Mouse (Mus musculus): Measurements from ENCODE around the gene Faxc.

The Faxc gene

DNA sequence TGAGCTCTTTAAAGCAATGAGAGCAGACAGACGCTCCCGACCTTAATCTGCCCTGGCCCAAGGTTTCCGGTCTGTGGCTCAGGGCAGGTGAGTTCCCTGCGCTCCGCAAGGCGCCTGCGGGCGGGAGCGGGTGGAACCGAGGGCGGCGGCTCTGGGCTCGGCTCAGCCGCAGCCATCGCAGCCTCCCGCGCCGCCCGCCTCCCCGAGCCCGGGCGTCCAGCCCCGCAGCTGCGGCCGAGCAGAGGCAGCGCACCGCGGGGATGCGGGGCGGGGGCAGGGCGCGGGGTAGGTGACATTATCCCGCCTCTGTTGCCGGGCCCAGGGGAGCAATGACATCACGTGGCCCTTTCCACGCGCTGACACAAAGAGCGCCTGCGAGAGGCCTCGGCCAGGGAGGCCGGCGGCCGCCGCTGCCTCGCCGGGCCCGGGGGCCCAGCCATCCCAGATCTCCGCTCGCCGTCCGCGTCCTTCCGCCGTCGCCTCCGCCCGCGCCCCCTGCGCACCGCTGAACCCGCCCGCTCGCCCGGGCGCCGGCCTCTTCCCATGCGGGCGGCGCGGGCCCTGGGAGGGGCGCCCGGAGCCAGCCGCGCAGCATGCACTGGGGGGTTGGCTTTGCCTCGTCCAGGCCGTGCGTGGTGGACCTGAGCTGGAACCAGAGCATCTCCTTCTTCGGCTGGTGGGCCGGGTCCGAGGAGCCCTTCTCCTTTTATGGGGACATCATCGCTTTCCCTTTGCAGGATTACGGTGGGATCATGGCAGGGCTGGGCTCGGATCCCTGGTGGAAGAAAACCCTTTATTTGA, at the start of gene Faxc:
TSS of gene Faxc (plus strand) at position 359 of the 801 bp plus-strand sequence.
- DNase-seq (ENCODE audit: low spot score in 2 of 2): peak; percentile 22 to 43

DNA sequence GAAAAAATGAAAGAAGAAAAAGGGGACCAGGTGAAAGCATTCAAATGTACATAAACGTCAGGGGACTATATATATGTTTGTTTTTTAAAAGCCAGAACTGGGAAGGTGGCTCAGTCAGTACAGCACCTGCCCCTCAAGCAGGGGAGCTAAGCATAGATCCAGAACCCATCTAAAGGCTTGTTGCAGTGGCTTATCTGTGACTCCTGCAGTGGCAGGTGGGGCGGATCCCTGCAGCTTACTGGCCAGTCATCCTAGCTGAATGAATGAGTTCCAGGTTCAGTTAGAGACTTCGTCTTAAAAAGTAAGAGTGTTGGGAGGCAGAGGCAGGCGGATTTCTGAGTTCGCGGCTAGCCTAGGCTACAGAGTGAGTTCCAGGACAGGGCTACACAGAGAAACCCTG, 48.3 kb upstream of the Faxc start:
- DNase-seq (ENCODE audit: low spot score in 2 of 2): no peak

DNA sequence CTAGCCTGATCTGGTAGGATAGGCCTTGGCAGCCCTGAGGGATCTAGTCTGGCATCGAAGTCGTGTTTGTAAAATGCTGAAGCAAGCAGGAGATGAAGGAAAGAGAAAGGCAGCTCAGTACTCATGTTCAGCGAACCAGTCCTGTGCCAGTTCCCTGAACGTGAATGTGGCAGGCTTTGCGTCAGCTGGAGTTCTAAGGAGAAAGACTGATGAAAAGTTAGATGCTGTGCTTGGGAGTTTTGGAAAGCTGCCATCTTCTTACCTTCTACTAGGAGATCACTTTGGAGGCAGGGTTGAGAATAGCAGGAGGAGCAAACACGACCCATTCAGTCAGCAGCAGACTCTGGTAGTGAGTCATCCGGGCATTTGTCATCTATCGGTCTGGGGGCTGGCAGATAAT, 45.3 kb upstream of the Faxc start:
- no peak for DNase-seq (ENCODE audit: low spot score in 2 of 2)

DNA sequence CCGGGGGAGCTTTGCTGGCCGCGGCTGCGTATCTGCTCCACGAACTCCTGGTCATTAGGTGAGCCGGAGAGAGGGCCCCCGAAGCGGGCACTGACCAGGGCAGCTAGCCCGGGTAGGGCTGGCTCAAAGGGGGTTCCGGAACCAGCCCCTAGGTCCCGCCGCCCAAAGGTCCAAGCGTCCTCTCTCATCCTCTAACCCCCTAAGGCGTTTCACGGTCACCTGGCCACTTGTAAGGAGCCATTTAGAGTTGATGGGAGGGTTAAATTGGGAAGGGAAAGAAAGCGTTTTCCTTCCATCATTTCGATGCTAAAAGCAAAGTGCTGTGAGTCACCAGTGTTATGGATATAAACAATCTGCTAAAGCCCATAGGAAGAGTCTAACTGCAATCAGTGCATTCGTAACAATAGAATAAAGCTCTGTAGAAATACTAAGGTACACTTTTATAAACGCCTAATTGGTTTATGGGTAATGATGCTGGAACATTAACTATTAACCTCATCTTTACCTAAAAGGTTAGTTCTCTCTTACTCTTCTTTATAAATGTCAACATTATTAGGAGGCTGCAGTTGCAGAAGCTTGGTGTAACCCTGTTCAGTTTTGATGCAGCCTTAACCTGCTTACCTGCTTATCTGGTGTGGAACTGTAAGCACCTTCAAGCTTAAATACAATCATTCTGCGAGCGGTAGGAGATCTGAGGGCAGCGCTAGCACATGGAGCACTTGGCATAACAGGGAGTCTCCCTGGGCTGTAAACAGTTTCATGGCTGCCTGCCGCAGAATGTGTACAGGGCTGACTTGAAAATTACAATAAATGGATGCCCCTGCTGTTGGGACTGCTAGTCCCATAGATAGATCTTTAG, 872 bp downstream of the Faxc start:
- DNase-seq (ENCODE audit: low spot score in 2 of 2): no peak

DNA sequence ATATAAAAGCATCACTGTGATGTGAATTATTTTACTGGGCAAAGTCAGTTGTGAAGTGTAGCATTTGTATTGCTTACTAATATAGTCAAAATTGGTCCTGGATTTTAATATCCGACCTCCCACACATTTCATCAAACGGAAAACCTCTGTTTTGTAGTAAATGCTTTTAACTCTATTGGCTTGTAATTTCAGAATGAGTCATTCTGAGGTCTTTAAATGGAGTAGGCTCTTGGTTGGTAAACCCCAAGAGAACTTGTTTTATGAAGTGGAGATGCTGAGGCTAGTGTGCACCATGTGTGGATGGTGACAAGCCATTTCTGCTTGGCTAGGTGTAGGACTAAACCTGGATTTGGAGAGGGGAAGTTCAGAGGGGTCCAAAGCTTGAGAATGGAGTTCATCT, 4.2 kb downstream of the Faxc start:
- no peak for DNase-seq (ENCODE audit: low spot score in 2 of 2)

DNA sequence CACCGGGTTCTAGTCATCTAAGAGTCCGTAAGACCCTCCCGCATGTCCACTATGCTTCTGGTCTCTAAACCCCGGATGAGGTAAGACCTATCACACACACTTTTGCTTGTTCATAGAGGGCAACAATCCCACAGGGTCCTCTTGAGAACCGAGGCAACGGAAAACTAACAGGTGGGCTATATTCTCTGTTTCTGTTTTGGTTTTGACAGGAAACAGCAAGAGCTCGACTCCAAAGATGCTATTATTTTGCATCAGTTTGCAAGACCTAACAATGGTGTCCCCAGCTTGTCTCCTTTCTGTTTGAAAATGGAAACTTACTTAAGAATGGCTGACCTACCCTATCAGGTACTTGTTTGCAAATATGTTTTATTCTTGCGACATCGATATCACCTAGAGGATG, 5.3 kb downstream of the Faxc start:
- no peak for DNase-seq (ENCODE audit: low spot score in 2 of 2)

DNA sequence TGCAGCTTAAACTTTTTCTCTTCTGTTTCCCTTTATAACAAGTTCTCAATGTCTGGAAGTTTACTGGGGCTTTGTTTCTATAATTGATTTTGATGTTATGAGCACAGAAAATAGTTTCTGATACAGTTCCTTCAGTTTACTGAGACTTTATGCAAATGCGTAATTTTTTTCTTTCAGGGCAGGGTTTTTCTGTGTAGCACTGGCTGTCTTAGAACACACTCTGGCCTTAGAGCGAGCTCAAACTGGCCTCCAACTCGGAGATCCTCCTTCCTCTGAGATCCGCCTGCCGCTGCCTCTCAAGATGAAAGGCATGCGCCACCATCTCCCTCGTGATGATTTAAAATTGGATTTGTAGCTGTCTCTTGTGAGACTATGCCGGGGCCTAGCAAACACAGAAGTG, 6.8 kb downstream of the Faxc start:
- no peak for DNase-seq (ENCODE audit: low spot score in 2 of 2)

DNA sequence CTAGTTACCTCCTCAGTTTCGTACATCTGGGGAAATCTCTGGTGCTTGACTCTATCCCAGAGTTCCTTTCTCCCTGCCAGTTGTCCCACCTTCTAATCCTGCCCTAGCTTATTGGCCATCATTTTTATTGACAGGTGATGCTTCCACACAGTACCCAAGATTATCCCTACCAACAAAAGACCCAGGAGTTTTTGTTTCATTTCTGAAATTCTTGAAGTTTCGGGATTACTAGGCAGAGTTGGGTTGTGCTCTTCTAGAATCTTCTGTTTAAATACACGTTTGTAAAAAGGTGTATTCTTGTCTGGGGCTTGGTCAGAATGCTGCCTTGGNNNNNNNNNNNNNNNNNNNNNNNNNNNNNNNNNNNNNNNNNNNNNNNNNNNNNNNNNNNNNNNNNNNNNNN, 13.5 kb downstream of the Faxc start:
- DNase-seq (ENCODE audit: low spot score in 2 of 2): no peak

DNA sequence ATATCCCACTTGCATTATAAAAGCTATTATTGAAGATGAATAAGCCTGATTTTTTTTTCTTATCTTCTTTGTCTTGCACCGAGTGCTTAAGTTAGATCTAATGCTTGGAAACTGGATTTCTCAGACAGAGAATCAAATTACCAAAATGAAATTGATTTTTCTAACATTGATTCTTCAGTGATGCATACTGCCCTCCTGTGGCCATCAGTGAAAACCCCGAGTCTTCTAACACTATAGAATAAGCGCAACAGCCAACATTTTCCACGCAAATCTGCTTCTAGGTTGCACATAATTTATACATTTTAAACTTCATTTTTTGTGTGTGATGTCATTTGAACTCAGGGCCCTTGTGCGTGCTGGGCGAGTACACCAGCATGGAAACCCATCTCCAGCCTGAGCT, 20.3 kb downstream of the Faxc start:
- DNase-seq (ENCODE audit: low spot score in 2 of 2): peak in 1 of 2 experiments; percentile 7

DNA sequence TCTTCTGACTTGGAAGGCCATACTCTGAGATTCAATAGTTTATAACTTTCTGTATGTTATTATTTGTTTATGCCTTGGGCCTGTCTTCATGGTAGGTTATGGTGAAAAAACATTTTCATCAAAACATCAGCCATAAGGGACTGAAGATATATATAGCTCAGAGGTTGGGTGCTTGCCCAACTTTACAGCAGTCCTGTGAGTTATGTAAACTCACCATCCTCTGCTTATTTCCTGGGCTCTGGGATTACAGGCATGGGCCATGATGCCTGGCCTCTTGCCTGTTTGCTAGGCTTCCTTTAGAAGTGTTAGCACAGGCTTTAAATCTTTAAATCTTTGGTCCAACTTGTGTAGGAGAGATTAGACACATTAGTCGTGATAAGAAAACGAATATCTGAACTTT, 21.1 kb downstream of the Faxc start:
- DNase-seq (ENCODE audit: low spot score in 2 of 2): no peak

DNA sequence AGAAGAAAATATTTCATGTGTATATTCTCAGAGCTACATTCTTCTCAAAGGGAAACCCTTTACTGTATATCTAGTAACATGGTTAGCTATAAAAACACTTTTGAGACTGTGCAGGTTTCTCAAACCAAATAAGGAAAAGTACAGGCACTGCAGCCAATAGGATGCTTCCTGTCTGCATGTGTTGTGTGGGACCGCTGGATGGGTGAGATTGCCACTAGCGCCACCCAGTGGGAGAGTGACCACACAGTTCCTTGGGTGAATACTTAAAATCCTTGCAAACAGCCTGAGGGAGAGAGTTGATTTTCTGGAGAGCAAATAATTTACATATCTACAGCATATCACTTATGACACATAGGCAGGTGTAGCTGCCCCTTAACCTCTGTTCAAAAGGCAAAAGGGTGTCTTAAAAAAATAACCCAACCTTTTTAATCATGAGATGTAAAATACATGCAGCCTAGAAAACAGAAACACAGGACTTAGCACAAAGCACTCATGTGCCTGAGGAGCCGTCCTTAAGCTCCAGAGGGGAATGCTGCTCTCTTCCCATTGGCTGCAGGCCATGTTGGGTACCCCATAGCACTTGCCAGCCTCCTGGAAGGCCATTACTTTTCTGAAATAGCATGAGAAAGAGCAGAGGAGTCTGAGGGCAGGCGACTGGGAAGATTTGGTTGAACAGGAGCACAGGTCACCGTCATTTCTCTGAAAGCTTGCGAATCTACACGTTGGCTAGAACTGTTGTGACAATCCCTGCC, 26.6 kb downstream of the Faxc start:
- DNase-seq (ENCODE audit: low spot score in 2 of 2): no peak

DNA sequence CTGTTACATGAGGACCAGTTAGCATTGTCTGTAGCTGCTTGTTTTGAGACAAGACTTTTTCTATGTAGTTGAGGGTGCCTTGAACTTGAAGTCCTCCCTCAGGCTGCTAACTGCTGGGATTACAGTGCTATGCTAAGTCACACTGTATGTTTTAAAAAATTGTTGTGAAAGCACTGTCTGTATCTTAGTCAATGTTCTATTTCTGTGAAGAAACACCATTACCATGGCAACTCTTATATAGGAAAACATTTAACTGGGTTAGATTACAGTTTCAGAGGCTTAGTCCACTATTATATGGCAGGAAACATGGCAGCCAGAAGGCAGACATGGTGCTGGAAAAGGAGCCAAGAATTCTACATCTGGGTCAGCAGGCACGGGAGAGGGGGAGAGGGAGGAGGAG, 40.8 kb downstream of the Faxc start:
- DNase-seq (ENCODE audit: low spot score in 2 of 2): no peak

DNA sequence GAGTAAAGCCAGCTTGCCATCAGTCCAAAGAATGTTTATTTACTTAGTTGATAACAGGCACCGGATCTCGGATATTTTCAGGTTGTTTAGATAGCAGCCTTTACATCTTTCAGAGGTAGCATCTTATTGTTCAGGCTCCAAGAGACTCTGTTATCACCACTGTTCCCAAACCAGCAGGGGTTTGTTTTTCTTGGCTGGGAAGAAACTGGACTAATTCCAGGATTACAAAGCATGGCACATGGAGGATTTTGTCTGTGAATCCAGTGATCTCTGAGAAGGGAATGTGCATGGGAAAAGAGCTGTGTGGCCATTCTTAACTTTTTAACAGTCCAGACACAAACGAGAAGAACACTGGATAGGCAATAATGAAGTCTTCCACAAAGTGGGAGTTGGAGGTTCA, 43.0 kb downstream of the Faxc start:
- DNase-seq (ENCODE audit: low spot score in 2 of 2): no peak

DNA sequence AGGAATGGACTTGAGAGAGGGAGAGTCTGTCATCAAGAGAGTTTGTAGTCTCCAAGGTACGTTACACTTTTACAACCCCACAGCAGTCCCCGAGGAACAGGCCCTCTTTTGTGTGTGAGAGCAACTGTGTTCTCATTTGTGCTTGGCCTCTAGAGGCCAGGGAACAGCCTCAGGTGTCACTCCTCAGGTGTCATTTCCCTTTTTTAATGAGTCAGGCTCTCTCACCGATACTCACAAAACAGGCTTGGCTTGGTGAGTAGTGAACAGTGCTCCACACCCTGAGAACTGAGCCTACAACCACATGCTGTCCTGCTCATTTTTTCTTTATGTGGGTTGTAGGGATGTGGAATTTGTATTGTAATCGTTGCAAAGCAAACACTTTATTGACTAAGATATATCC, 49.3 kb downstream of the Faxc start:
- no peak for DNase-seq (ENCODE audit: low spot score in 2 of 2)

DNA sequence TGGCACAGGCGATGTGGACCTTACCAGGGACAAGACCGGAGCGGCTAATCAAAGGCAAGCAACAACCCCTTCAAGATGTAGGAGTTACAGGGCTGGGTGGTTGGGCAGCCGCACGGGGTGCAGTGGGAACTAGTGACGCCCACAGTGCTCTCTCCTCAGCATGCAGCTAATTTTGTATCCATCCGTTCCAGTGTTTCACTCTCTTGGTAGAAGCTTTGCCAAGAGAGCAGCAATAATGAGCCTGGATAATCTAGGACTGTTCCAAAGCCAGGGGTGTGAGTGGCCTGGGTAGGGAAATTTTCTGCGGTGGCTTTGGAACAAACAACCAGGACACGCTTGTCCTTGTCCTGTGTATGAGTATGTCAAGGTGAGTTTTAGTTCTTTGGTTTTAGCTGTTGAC, 51.3 kb downstream of the Faxc start:
- no peak for DNase-seq (ENCODE audit: low spot score in 2 of 2)

DNA sequence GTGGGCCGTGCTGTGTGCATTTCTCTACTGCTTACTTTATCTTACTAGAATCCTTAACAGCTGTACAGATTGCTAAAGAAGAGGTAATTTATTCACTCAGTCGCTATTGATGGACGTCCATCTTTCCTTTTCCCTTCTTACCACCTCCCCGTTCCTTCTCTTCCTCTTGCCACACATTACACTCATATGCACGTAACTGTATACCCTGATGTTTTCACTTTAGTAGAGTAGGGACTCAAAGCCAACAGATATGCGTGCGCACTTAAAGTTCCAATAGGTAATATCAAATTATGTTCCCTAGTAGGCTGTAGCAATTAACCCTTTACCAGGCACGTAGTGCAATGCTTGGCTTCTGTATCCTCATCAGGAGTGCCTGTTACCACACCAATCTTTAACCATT, 55.7 kb downstream of the Faxc start:
- DNase-seq (ENCODE audit: low spot score in 2 of 2): no peak

DNA sequence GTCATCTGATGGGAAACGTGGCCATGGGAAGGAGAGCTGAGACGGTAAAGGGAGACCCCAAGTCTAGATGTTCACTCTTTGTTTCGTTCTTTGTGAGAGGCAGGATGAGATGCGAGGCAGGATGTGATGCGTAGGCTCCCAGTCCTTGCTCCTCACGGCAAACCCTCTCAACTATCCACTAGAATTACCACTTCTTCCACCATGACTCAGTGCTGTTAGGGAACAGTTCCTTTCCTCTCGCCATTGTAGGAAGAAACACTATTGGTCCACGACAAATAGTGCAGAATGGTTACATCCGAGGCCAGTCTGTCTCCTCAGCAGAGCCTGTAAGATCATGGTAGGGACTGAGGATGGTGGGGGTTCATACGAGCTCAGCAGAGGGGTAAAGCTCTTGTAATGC, 56.3 kb downstream of the Faxc start:
- DNase-seq (ENCODE audit: low spot score in 2 of 2): no peak

DNA sequence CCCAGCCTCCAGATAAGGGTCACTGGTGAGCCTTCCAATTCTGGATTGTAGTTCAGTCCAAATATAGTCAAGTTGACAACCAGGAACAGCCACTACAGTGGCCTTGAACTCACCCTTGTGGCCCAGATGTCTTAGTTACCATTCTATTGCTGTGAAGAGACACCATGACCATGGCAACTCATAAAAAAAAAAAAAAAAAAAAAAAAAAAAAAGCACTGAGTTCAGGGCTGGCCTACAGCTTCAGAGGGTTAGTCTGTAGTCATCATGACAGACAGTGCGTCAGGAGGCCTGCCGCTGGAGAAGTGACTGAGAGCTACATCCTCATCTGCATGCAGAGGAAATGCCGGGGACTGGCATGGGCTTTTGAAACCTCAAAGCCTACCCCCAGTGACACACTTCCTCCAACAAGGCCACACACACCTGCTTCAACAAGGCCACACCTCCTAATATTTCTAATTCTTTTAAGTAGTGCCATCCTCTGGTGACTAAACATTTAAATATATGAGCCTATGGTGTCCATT, 58.5 kb downstream of the Faxc start:
- DNase-seq (ENCODE audit: low spot score in 2 of 2): no peak

DNA sequence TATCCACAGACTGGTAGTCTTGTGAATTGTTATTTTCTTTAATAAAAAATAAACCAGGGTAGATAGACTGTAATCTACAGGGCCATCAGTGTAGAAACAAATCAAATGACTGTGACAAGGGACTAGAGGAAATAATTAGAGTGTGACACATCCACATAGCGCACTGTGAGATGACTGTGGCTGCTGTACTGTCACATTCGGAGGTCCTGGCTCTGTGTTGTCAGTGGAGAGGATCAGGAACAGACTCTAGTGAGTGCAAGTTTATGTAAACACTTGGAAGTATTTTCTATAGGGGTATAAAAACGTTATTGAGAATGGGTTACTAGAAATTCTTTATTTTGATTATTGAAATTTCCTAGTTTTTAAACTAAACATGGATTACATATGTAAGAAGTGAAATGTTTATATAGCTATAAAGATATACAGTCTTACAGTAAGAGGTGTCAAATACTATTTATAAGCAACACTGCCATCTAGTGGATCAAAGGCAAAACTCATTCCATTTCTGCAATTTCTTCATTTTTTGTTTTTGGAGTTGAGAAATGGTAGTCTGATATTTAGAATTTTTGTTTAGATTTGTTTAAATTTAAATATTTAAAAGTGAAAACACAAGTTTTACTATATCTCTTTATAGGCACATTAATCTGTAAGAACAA, 59.6 kb downstream of the Faxc start:
- DNase-seq (ENCODE audit: low spot score in 2 of 2): no peak

DNA sequence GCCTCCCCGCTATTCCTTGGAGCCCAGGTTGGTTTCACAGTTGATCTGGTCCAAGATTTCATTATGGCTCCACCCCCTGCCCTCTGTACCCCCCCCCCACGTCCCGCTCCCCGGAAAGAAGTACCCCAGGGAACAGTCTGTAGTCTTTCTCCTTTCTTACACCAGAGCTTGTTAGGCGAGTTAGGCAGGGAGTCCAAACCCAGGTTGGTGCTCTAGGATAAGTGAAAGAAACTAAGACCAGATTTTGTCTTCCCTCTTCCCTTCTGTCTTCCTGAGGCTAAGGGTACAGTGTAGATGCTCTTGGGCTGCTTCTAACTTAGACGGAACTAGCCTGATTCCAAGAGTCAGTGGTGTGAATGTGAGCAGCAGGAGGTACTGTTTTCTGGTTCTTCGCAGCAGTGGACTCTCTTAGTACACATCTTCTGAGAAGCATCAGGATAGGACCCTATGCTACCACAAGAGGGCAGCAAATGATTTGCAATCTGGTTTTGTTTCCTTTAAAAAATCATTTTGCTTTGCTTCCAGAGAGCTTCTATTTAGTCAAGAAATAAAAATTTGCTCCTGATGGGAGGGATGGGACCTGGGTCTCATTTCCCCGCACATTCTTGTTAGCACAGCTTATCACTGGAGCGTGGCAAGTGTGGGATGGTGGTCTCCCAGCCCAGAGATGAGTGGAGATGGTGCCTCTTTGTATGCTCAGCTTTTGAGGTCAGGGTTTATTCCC, 86.7 kb downstream of the Faxc start:
- peak; percentile 2 to 3 for DNase-seq (ENCODE audit: low spot score in 2 of 2)

DNA sequence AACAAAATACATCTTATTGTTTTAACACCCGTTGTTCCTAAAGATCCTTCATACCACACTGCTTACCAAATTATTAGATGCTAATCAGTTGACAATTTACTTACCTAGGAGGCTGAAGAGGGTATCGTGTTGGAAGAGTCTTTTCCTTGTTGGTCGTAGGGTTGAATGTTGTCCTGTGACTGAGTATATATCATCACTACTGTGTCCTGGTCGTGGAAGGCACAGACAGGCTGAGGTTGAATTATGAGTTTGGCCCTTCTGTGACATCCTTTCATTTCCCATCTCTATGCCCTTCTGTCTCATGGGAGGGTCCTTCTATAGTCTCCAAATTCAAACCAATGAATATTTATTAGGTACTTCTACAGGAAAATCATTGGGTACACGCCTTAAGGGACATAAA, 87.3 kb downstream of the Faxc start:
- no peak for DNase-seq (ENCODE audit: low spot score in 2 of 2)
